Mouse (Mus musculus): ENCODE data around the gene Rffl. TPM values are rescaled to one million over a fixed set of nuclear protein-coding genes. Genes with fewer than 3 reads are reported as not detected.

Gene Rffl
- polyA plus RNA-seq, 1 experiment from 2014 or later = 9.7 TPM

DNA sequence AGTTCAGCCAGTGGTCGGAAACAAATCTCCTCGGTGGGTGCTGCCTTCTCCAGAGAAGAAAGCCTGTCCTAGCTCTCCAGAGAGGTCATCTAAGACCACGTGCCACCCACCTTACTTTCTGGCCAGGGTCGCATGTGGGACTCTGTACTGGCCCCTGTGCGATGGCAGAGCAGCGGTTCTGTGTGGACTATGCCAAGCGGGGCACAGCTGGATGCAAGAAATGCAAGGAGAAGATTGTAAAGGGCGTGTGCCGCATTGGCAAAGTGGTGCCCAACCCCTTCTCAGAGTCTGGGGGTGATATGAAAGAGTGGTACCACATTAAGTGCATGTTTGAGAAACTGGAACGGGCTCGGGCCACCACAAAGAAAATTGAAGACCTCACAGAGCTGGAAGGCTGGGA, 87.6 kb downstream of the Rffl start:
- peaks cover 52% of the 10 kb centered on the region for H3K36me3 ChIP-seq (ENCODE audit: control insufficient read depth, insufficient read depth, low read length)
- peaks cover 8% of the 10 kb centered on the region for H3K4me1 ChIP-seq (ENCODE audit: control insufficient read depth, insufficient read depth, low read length)
- no peak overlapping the region for H3K4me3 ChIP-seq (ENCODE audit: low read depth, low read length)
- 89% methylated on average over 11 of the region's 11 CpGs for WGBS
- no peak overlapping the region for H3K4me2 ChIP-seq (ENCODE audit: low read depth, low read length)
- H3K9me3 ChIP-seq (ENCODE audit: control insufficient read depth, low read length) = no peaks in the 10 kb centered on the region
- no peak overlapping the region for H3K27ac ChIP-seq (replicated peaks; ENCODE audit: low read depth, low read length)
- no peak for DNase-seq (ENCODE audit: low spot score)
- H3K27me3 ChIP-seq (replicated peaks; ENCODE audit: control insufficient read depth, insufficient read depth, low read length) = no peaks in the 10 kb centered on the region
- H3K9ac ChIP-seq (ENCODE audit: low read depth, low read length) = no peak overlapping the region
- no peak for ATAC-seq (ENCODE audit: low read depth)

DNA sequence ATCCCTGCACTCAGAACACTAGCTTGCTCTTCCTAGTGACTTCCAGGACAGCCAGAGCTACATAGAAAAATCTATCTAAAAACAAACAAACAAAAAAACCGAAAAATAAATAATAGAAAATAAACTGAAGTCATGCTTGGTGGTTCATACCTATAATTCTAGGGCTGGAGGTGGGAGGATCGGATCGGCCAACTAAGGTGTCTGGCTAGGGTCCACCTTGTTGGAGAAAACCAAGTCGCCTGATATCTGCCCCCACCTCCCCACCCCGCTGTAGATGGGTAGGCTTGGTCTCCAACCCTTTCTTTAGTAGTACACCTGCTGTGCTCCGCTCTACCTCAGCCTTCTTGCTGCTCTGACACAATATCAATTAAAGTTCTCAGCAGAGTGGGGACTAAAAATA, 88.8 kb downstream of the Rffl start:
- Histone ChIP-seq H3K4me3 (ENCODE audit: low read depth, low read length) (peak overlapping the region; percentile 80), H3K4me2 (ENCODE audit: low read depth, low read length) (peak overlapping the region; percentile 65), H3K27me3 (replicated peaks; ENCODE audit: control insufficient read depth, insufficient read depth, low read length) (no peaks in the 10 kb centered on the region), H3K4me1 (ENCODE audit: control insufficient read depth, insufficient read depth, low read length) (peaks cover 8% of the 10 kb centered on the region), H3K9me3 (ENCODE audit: control insufficient read depth, low read length) (no peaks in the 10 kb centered on the region), H3K27ac (replicated peaks; ENCODE audit: low read depth, low read length) (peak overlapping the region; percentile 98), H3K36me3 (ENCODE audit: control insufficient read depth, insufficient read depth, low read length) (peaks cover 40% of the 10 kb centered on the region), H3K9ac (ENCODE audit: low read depth, low read length) (peak overlapping the region; percentile 96)
- WGBS = 42% methylated on average over 6 of the region's 6 CpGs
- no peak for ATAC-seq (ENCODE audit: low read depth)
- DNase-seq (ENCODE audit: low spot score) = no peak

DNA sequence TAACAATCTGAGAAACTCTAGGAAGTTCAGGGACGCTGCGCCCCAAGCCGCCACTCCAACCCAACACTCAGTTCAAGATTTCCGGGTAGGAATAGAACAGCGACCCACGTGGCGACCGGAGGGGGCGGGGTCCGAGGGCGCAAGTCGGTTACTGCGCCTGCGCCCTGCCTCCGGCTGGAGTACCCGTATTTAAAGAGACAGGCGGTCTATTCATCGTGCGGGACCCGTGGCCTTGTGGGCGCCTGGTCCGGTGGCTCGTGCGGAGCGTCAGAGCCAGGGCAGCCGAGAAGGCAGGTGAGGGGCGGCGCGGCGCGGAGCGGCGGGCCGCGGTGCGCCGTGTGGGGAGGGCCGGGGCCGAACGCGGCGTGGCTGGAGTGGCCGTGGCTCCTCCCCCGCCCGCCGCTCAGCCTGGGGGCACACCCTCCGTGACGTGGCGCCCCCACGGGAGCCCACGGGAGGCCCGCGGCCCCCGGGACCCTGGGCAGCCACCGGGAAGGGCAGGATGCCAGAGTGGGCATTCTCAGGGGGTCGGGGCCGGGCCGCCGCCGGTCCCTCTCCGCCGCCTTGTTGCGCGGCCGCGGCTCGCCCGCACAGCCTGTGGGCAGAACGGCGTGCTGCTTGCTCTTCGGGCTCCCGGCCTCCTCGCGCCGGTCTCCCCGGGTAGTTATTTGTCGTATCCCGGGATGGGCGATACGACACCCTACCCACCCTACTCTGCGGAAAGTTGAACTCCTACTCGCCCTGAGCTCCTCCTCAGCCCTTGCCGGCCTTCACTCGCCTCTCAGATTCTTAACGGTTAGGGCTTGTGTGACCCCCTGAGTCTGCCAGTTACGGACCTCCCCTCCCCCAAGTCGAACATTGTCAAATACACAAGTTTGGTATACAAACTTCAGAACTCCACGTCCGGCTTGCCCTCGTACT, 89.8 kb downstream of the Rffl start, which contains the start of gene Lig3:
TSS of gene Lig3 (plus strand) at position 126 of the 921 bp plus-strand sequence.
- Histone ChIP-seq H3K4me2 (ENCODE audit: low read depth, low read length) (peak within 1 kb of the TSS; percentile 75), H3K9me3 (ENCODE audit: control insufficient read depth, low read length) (no peaks in the 10 kb centered on the region), H3K36me3 (ENCODE audit: control insufficient read depth, insufficient read depth, low read length) (peaks cover 31% of the 10 kb centered on the region), H3K9ac (ENCODE audit: low read depth, low read length) (peak within 1 kb of the TSS; percentile 96), H3K4me3 (ENCODE audit: low read depth, low read length) (peak within 1 kb of the TSS; percentile 80), H3K4me1 (ENCODE audit: control insufficient read depth, insufficient read depth, low read length) (peaks cover 8% of the 10 kb centered on the region), H3K27ac (replicated peaks; ENCODE audit: low read depth, low read length) (peak within 1 kb of the TSS; percentile 98), H3K27me3 (replicated peaks; ENCODE audit: control insufficient read depth, insufficient read depth, low read length) (no peaks in the 10 kb centered on the region)
- ATAC-seq (ENCODE audit: low read depth) (peak; percentile 96), DNase-seq (ENCODE audit: low spot score) (peak; percentile 97)
- WGBS = 0% methylated on average over 32 of the region's 90 CpGs

DNA sequence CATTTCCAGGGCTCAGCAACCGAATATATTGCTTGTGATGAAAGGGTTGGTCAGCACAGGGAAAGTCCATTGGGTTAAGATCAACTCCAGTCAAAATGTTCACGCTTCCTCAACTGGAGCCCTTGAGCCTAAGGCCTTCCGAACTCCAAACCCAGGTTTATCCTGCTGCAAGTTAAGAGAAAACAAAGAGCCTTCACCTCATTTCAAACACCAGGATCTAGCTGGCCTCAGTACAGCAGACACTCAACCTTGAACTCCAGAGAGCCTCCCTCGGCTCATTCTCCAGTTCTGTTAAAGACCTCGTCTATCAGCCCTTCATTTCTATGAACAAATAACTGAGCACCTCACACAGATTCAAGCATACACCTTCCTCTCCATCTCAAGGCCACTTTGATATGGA, 90.9 kb downstream of the Rffl start:
- no peak for ATAC-seq (ENCODE audit: low read depth)
- Histone ChIP-seq H3K27me3 (replicated peaks; ENCODE audit: control insufficient read depth, insufficient read depth, low read length) (no peaks in the 10 kb centered on the region), H3K36me3 (ENCODE audit: control insufficient read depth, insufficient read depth, low read length) (peaks cover 20% of the 10 kb centered on the region), H3K4me2 (ENCODE audit: low read depth, low read length) (peak overlapping the region; percentile 75), H3K9me3 (ENCODE audit: control insufficient read depth, low read length) (no peaks in the 10 kb centered on the region), H3K4me1 (ENCODE audit: control insufficient read depth, insufficient read depth, low read length) (peaks cover 8% of the 10 kb centered on the region), H3K27ac (replicated peaks; ENCODE audit: low read depth, low read length) (0 out of 2 replicates have a peak overlapping the region, but pooled peaks have one; percentile 98), H3K4me3 (ENCODE audit: low read depth, low read length) (peak overlapping the region; percentile 80), H3K9ac (ENCODE audit: low read depth, low read length) (peak overlapping the region; percentile 96)
- DNase-seq (ENCODE audit: low spot score) = no peak
- WGBS = 57% methylated on average over 5 of the region's 5 CpGs

DNA sequence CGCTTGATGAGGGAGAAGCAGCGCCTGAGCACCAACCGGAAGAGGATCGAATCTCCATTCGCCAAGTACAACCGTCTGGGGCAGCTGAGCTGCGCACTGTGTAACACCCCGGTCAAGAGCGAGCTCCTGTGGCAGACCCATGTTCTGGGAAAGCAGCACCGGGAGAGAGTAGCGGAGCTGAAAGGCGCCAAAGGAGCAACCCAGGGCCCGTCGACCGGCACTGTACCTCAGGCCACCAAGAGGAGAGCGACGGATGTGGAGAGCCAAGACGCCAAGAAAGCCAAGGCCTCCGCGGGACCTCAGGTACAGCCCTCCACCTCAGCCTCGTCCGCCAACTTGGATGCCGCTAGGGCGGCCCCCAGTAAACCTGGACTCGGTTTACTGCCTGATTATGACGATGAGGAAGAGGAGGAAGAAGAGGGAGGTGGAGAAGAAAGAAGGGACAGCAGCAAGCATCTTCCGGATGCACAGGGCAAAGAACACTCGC, 106.5 kb downstream of the Rffl start:
- peak; percentile 56 for ATAC-seq (ENCODE audit: low read depth)

DNA sequence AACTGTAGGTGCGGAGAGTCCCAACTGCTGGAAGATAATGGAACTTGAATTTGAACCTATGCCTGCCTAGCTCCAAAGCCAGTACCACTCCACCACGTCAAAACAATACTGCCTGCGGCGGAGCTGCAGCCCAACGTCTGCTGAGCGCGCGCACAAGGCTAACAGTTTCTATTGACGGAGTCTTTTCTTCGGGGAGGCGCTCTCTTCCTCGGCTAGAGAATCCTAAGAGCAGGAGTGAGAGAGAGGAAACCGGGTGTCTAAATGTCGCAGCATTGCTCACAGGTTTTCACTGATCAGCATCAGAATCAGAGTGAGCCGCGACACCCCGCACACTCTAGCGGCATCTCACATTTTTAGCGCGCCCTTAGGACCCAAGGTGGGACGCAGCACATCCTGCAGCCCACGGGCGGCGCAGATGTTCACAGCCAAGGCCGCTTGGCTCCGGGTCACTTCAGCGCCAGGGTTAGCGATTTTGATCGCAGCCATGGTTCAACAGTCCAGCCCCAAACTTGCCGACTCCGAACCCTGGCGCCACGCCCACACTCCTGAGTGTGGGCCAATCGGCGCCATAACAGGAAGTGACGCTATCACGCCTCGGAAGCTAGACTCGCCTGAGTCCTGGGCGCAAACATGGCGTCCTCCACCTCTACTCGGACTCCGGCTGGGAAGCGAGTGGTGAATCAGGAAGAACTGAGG, 107.1 kb downstream of the Rffl start, which contains the start of the genes Cct6b and Zfp830:
TSS of gene Cct6b (minus strand) at position 580 of the 696 bp plus-strand sequence.
TSS of gene Zfp830 (plus strand) at position 604 of the 696 bp plus-strand sequence.
- H3K4me2 ChIP-seq (ENCODE audit: low read depth, low read length) = peak within 1 kb of the TSS; percentile 90
- peak within 1 kb of the TSS; percentile 90 for H3K9ac ChIP-seq (ENCODE audit: low read depth, low read length)
- peaks cover 7% of the 10 kb centered on the region for H3K36me3 ChIP-seq (ENCODE audit: control insufficient read depth, insufficient read depth, low read length)
- H3K27me3 ChIP-seq (replicated peaks; ENCODE audit: control insufficient read depth, insufficient read depth, low read length) = no peaks in the 10 kb centered on the region; the same call in 1 of the 2 replicates
- H3K9me3 ChIP-seq (ENCODE audit: control insufficient read depth, low read length) = no peaks in the 10 kb centered on the region
- DNase-seq (ENCODE audit: low spot score) (peak; percentile 98), ATAC-seq (ENCODE audit: low read depth) (peak; percentile 100)
- H3K4me3 ChIP-seq (ENCODE audit: low read depth, low read length) = peak within 1 kb of the TSS; percentile 66
- H3K27ac ChIP-seq (replicated peaks; ENCODE audit: low read depth, low read length) = peak within 1 kb of the TSS; percentile 85
- H3K4me1 ChIP-seq (ENCODE audit: control insufficient read depth, insufficient read depth, low read length) = peaks cover 17% of the 10 kb centered on the region
- WGBS = under 1% methylated on average over 44 of the region's 44 CpGs

More for the DNA sequence above, 106.5 kb downstream of the Rffl start:
- Histone ChIP-seq H3K27me3 (replicated peaks; ENCODE audit: control insufficient read depth, insufficient read depth, low read length) (no peaks in the 10 kb centered on the region; the same call in 1 of the 2 replicates), H3K4me2 (ENCODE audit: low read depth, low read length) (peak overlapping the region; percentile 90), H3K4me3 (ENCODE audit: low read depth, low read length) (peak overlapping the region; percentile 66), H3K9ac (ENCODE audit: low read depth, low read length) (peak overlapping the region; percentile 90), H3K4me1 (ENCODE audit: control insufficient read depth, insufficient read depth, low read length) (peaks cover 17% of the 10 kb centered on the region), H3K27ac (replicated peaks; ENCODE audit: low read depth, low read length) (peak overlapping the region; percentile 85), H3K9me3 (ENCODE audit: control insufficient read depth, low read length) (no peaks in the 10 kb centered on the region), H3K36me3 (ENCODE audit: control insufficient read depth, insufficient read depth, low read length) (peaks cover 13% of the 10 kb centered on the region)
- no peak for DNase-seq (ENCODE audit: low spot score)
- under 1% methylated on average over 28 of the region's 28 CpGs for WGBS

DNA sequence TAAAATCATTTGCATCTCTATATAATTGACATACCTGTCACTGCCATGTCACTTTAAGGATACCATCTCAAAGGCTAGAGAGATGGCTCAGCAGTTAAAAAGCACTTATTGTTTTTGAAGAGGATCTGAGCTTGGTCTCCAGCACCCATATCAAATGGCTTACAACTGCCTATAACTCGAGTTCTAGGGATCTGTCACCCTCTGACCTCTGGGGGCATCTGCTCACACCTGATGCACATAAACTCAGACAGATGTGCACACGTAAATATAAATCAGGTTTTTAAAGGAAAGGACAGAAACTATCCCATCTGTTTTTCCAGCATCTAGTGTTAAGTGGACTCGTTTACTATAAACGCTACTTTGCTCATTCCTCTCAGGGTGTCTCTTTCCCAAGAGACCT, 107.7 kb downstream of the Rffl start:
- no peak for DNase-seq (ENCODE audit: low spot score)
- peak overlapping the region; percentile 90 for H3K9ac ChIP-seq (ENCODE audit: low read depth, low read length)
- H3K4me3 ChIP-seq (ENCODE audit: low read depth, low read length) = peak overlapping the region; percentile 66
- H3K36me3 ChIP-seq (ENCODE audit: control insufficient read depth, insufficient read depth, low read length) = peaks cover under 1% of the 10 kb centered on the region; the same call in 1 of the 2 replicates
- no peaks in the 10 kb centered on the region; the same call in 1 of the 2 replicates for H3K27me3 ChIP-seq (replicated peaks; ENCODE audit: control insufficient read depth, insufficient read depth, low read length)
- 11% methylated on average over 4 of the region's 4 CpGs for WGBS
- ATAC-seq (ENCODE audit: low read depth) = no peak
- H3K9me3 ChIP-seq (ENCODE audit: control insufficient read depth, low read length) = no peaks in the 10 kb centered on the region
- peak overlapping the region; percentile 85 for H3K27ac ChIP-seq (replicated peaks; ENCODE audit: low read depth, low read length)
- H3K4me1 ChIP-seq (ENCODE audit: control insufficient read depth, insufficient read depth, low read length) = peaks cover 17% of the 10 kb centered on the region
- peak overlapping the region; percentile 90 for H3K4me2 ChIP-seq (ENCODE audit: low read depth, low read length)

DNA sequence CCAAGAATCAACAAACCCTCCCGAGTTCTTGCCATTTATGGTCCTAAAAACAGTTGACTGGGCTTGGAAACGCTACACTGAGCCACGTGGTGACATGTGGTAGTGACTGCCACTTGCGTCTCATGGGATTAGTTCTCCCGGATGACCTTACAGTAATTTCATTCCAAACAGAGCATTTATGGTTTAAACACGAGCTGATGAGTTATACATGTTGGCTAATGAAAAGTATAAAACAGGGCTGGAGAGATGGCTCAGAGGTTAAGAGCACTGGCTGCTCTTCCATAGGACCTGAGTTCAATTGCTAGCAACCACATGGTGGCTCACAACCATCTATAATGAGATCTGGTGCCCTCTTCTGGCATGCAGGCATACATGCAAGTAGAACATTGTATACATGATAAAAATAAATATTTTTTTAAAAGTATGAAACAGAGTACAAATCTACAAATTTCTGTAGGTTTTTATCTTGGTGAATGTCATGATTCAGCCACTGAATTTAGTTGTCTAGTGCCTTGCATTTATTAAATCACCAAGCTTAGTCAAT, 108.7 kb downstream of the Rffl start:
- WGBS = 85% methylated on average over 6 of the region's 6 CpGs

More for the DNA sequence above, 108.7 kb downstream of the Rffl start:
- ATAC-seq (ENCODE audit: low read depth) (no peak), DNase-seq (ENCODE audit: low spot score) (no peak)
- no peaks in the 10 kb centered on the region for H3K9me3 ChIP-seq (ENCODE audit: control insufficient read depth, low read length)
- peaks cover 17% of the 10 kb centered on the region for H3K4me1 ChIP-seq (ENCODE audit: control insufficient read depth, insufficient read depth, low read length)
- no peaks in the 10 kb centered on the region for H3K36me3 ChIP-seq (ENCODE audit: control insufficient read depth, insufficient read depth, low read length)
- no peak overlapping the region for H3K4me3 ChIP-seq (ENCODE audit: low read depth, low read length)
- H3K4me2 ChIP-seq (ENCODE audit: low read depth, low read length) = no peak overlapping the region
- H3K9ac ChIP-seq (ENCODE audit: low read depth, low read length) = no peak overlapping the region
- H3K27ac ChIP-seq (replicated peaks; ENCODE audit: low read depth, low read length) = no peak overlapping the region
- H3K27me3 ChIP-seq (replicated peaks; ENCODE audit: control insufficient read depth, insufficient read depth, low read length) = no peaks in the 10 kb centered on the region; the same call in 1 of the 2 replicates

Data from embryonic facial prominence, embryonic 14.5 days (tissue).